Mouse (Mus musculus) gastrocnemius, postnatal 14 days (tissue): Measurements from ENCODE around the gene Phf20. TPM values are rescaled to one million over a fixed set of nuclear protein-coding genes. Genes with fewer than 3 reads are reported as not detected.
"Not testable (repeated sequence)": the region's sequence is repeated elsewhere in the genome, so short reads cannot be mapped to it uniquely, and the experiment has no call there.

Experiments
- DNase-seq: peaks from one replicate; pipeline ENCODE4 v3.0.0; 2021; ENCODE audit warnings: mixed read lengths
- intact Hi-C: fragments of 180-260 bp; cut with DNase I; formaldehyde crosslinking; loops from one replicate; pipeline ENCODE4 v1.15.1; 2025; ENCODE audit warnings: low total_unique reads
- long read RNA-seq, 2 experiments: library from polyadenylated mRNA; stranded (forward); transcript quantifications; one replicate each; pipeline ENCODE4 v2.0.0; 2021
- total RNA-seq, 2 experiments: library from RNA; stranded (reverse); gene quantifications; 2 replicates each; pipeline ENCODE4 v1.2.3; 2021

The Phf20 gene
- total RNA-seq, result 10 to 100 TPM; 17.1 to 22.1 TPM
- long read RNA-seq, experiment 1, full-length matches to known transcripts, result 3 of 9 reads
- long read RNA-seq, experiment 1, partial matches to known transcripts, result 5 of 9 reads
- long read RNA-seq, experiment 1, other reads (novel, unspliced or antisense), result 1 of 9 reads
- long read RNA-seq, experiment 2, full-length matches to known transcripts, result 3 of 20 reads
- long read RNA-seq, experiment 2, partial matches to known transcripts, result 13 of 20 reads
- long read RNA-seq, experiment 2, other reads (novel, unspliced or antisense), result 4 of 20 reads

- DNase-seq, result peak; percentile 99
Observed at GRCm38 (mm10) chr2:156196302-156197128, at the start of gene Phf20. Gene Phf20 (plus strand): TSS chr2:156196466.

GRCm38 (mm10) chr2:156147316-156147915 lies 48.9 kb upstream of the Phf20 start:
- intact Hi-C loops, result no loop called here
- no peak for DNase-seq

More at GRCm38 (mm10) chr2:156196302-156197128, at the start of gene Phf20:
- intact Hi-C loops, result no loop called here

GRCm38 (mm10) chr2:156151538-156151937 lies 44.7 kb upstream of the Phf20 start:
- intact Hi-C loops, result no loop called here
- DNase-seq, result no peak

DNA sequence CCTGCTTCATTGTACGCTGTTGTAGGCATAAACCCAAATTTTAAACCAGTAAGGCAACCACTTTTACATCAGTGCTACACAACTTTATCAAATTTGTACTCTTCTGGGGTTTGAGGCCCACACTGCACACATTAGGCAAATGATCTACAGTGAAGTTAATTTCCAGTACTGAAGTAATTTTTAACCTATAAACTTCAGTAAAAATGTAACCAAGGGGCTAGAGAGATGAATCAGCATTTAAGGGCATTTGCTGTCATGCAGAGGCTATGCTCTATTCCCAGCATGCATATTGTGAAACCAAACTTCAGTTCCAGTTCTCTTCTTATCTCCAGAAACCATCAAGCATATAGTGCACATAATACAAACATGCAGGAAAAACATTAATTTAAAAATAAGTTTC lies 30.8 kb upstream of the Phf20 start:
- intact Hi-C loops, result no loop called here
- no peak for DNase-seq

GRCm38 (mm10) chr2:156166557-156166956 lies 29.7 kb upstream of the Phf20 start:
- DNase-seq, result no peak
- intact Hi-C loops, result no loop called here

GRCm38 (mm10) chr2:156177079-156177478 lies 19.2 kb upstream of the Phf20 start:
- intact Hi-C loops, result no loop called here
- DNase-seq, result no peak

DNA sequence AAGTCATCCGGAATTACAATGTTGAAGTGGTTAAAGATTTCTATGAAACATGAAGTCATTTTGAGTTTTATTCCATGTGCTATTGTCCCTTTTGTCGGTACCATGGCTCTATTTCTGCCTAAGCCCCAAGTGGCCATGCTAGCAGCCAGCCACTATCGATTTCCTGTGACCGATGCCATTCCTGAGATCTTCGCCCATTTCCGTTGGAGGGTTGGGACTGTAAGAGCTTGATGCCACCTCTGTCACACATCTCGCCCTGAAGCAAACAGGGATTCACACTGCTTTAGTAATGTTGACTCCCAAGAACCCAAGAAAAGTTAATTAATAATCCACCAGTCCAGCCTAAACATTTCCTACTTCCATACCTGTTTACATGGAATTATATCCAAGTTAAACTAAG lies 18.6 kb upstream of the Phf20 start:
- no peak for DNase-seq
- intact Hi-C loops, result no loop called here

DNA sequence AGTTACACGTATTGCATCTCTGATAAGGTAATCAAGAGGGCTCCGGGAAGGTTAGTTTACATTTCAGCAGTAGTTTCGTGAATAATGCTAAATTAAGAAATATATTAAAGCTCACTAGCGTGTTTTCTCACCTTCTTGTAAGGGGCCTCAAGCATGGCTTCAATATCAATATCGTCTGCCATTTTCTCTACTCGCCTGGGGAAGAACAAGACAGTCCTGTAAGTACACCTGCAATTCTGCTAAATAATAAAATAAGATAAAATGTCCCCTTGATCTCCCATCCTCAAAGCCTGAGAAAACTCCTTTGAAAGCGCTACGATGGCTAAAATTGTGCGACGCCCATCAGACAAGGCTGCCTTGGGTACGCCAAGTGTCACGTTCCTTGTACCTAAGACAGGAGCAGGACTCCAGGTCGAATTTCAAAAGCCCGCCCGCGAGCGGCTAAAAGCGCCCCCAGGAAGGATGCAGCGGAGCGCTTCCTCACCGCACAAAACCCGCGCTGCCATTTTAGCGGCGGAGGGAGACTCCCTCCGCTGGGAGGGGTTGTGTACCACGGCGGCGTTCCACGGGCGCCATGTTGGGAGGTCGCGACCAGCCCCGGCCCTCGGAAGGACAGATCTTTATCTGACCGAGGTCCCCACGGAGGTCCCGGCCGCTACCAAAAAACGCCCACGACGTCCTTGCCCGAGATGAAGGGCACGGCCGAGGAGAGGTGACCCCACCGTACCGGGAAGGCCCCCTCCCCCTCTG lies 17.0 kb upstream of the Phf20 start:
- peak; percentile 86 for DNase-seq
- intact Hi-C loops, result no loop called here

- no peak for DNase-seq
- intact Hi-C loops, result no loop called here
Observed at GRCm38 (mm10) chr2:156179796-156180093, 16.5 kb upstream of the Phf20 start.

DNA sequence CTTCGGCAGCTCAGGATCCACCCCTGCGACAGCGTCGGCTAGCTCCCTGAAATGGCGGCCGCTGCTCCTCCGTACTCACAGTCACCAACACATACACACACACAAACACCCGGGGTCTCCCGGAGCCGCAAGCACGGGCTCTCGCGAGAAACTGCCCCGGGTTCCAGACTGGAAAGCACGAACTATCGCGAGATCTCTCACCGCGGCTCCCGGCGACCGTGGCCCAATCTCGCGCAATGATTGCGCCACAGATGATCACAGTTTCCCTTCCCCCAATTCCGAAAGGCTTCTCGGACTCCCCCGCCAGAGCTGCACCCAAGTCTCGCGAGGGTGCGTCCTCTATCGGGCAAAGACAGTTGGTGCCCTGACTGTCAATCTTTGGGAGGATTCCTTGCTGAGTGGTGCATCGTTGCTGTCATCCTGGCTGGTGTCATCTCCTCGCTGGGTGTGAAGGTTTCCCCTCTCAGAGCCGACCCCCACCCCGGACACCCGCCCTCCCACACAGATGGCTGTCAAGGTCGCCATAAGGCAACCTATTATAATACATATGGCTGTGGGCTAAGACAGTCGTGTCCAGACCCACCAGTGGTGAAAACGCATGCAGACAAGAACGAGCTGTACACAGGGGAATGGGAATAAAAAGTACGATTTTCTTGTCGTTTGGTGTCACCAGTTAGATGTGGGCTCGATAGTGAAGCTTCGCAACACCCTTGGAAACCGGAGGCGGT lies 16.0 kb upstream of the Phf20 start, which contains the start of gene Rbm39:
Gene Rbm39 (minus strand): TSS at position 145 of the 728 bp plus-strand sequence.
- intact Hi-C loops, result no loop called here
- DNase-seq, result peak; percentile 100

- DNase-seq, result no peak
- intact Hi-C loops, result no loop called here
Observed at GRCm38 (mm10) chr2:156180824-156181590, 15.3 kb upstream of the Phf20 start.

DNA sequence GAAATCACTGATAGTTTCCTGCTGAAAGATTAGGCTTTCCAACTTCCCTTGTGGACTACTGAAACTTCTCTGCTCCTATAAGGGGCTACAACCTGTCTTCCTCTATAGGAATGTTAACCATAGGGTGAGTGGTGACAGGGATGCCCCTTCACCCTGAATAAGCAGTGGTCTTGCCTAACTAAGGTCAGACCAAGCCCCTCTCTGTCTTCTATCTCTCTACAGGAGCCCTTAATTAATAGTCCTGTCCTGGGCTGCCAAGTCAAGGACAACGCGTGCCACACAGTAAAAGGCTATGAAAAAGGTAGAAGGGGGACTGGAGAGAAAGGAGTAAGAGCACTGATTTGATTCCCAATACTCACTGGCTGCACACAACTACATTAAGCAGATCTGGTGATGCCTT lies 14.7 kb upstream of the Phf20 start:
- DNase-seq, result no peak
- intact Hi-C loops, result no loop called here

- intact Hi-C loops, DNase-seq: not testable (repeated sequence)
Observed at GRCm38 (mm10) chr2:156189241-156189640, 7.0 kb upstream of the Phf20 start.

GRCm38 (mm10) chr2:156190004-156190896 lies 6.0 kb upstream of the Phf20 start:
- intact Hi-C loops, result no loop called here
- DNase-seq, result no peak

DNA sequence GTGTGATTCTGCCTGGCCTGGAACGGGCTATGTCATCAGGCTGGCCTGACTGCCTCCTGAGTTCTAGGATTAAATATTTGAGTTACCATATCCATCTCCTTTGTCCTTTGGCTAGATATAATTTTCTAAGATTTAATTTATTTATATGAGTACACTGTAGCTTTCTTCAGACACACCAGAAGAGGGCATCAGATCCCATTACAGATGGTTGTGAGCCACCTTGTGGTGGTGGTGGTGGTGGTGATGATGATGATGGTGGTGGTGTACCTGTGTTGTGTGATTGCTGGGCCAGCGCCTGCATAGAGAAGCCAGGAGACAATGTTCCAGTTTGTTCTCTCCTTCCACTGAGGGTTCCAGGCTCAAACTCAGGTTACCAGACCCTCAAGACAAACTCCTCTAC lies 4.7 kb upstream of the Phf20 start:
- intact Hi-C loops, result no loop called here
- no peak for DNase-seq

GRCm38 (mm10) chr2:156192068-156192467 lies 4.2 kb upstream of the Phf20 start:
- DNase-seq, result no peak
- intact Hi-C loops, result no loop called here

- intact Hi-C loops, result no loop called here
Observed at GRCm38 (mm10) chr2:156193066-156193862, 3.0 kb upstream of the Phf20 start.

More at GRCm38 (mm10) chr2:156193066-156193862, 3.0 kb upstream of the Phf20 start:
- no peak for DNase-seq
